Mouse (Mus musculus): ENCODE data around the gene Spsb4. TPM values are rescaled to one million over a fixed set of nuclear protein-coding genes. Genes with fewer than 3 reads are reported as not detected.

The Spsb4 gene
- 26.9 and 31.0 TPM in 2 replicates for polyA plus RNA-seq (2015; fragmentation: Nextera tagmentation; extraction: Ambion mirVana)

GRCm38 (mm10) chr9:97018677-97019147 lies at the start of gene Spsb4:
TSS of gene Spsb4 (minus strand) at chr9:97018843.

Other genes starting within 250 kb of the Spsb4 start
- gene Pxylp1, start 126.2 kb downstream of the Spsb4 start, polyA plus RNA-seq (2015; fragmentation: Nextera tagmentation; extraction: Ambion mirVana): 14.5 and 15.2 TPM in 2 replicates
- gene Slc25a36, start 92.3 kb upstream of the Spsb4 start, polyA plus RNA-seq (2015; fragmentation: Nextera tagmentation; extraction: Ambion mirVana): 70.4 and 71.0 TPM in 2 replicates